Mouse (Mus musculus) erythroid progenitor cell, adult 5-6 weeks (primary cell): Measurements from ENCODE around the gene Dcaf15. TPM values are rescaled to one million over a fixed set of nuclear protein-coding genes. Genes with fewer than 3 reads are reported as not detected.
A peak's percentile ranks its signal among the peaks of the same experiment; 100 is the strongest.

Experiments
- ATAC-seq: replicated peaks from 2 replicates; pipeline ENCODE4 v1.8.0; 2016; ENCODE audit warnings: moderate number of reproducible peaks, mild to moderate bottlenecking, moderate TSS enrichment, inconsistent platforms; ENCODE audit not compliant: poor library complexity, low FRiP score, severe bottlenecking
- total RNA-seq, 2 experiments: library from RNA; stranded (forward) in 1 of 2; stranded (reverse) in 1 of 2; fragments of 150-400 nt in 1 of 2; fragments of 186-747, 209-891 nt in 1 of 2; gene quantifications; 2 replicates each; pipeline versions ENCODE4 v1.2.3 to v1.2.4; 2015 to 2017; ENCODE audit warnings: low replicate concordance in 2 of 2

Dcaf15 gene
- total RNA-seq, 2 experiments from 2014 or later: 8.8 to 11.9 TPM

DNA sequence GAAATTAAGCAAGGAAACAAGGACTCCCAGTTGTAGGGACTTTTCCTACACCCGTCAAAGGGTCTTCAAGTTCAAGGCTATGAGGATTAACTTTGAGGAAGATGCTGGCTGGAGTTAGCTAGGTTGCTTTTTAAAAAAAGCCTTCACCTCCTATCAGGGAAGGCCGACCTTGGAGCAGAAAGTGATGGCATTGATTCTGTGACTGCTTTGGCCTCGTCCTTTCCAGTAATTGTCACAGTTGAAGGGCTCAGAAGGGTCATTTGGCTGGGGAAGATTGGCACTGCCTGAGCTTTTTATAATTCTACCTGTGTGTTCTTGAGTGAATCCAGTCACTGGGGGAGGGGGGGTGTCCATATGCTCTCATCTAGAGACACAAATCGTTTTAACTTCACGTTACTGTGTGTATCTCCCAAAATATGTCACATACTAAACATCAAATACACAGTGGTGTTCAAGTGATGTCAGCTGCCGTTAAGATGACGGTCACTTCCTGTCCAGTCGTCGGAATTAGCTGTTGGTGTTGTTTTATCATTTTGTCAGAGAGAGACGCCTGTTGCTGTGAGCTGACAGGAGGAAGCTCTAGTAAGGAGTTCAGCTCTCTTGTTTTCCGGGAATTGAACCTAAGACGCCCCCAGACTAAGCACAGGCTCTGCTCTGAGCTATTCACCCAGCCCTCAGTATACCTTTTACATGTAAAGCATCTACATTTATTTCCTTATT, 36.1 kb downstream of the Dcaf15 start:
- ATAC-seq: no peak

DNA sequence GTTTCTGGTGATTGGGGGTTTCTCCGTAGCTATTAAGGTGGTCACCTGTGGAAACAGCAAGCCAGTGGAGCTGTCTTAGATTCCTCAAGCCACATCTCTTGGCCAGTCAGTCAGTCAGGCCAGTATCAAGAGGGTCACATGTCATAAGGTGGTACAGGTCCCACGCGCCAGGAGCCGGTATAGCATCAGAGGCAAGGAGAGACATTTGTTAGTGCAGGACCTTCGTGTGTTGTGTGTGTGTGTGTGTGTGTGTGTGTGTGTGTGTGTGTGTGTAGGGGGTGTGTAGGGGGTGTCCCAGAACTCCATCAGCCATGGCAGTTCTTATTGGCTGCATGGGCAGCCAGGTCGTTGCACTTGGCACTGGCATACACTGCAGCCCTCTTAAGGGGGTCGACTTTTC, 36.7 kb downstream of the Dcaf15 start:
- ATAC-seq: no peak

DNA sequence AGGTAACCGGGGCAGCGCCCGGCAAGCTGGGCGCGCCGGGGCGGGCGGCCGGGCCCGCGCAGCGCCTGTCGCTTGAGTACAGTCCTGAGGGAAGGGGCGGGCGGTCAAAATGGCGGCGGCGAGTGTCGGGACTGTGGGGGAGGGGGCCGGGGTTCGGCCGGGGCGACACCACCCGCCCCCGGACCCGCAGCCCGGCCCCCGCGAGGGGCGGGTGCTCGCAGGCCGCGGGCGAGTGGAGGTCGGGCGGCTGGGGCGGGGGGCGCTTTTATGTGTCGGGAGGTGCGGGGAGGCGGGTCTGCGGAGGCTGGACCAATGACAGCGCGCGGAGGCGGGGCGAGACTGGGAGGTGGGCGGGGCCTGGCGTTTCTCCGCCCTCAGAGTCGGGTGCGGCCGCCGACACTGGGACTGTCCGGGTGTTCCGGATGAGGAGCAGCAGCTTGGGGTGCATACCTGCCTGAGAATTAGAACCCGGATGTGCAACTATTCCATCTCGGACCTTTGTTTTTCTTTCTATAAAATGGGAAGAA, 37.5 kb downstream of the Dcaf15 start:
- ATAC-seq: peak; percentile 77

DNA sequence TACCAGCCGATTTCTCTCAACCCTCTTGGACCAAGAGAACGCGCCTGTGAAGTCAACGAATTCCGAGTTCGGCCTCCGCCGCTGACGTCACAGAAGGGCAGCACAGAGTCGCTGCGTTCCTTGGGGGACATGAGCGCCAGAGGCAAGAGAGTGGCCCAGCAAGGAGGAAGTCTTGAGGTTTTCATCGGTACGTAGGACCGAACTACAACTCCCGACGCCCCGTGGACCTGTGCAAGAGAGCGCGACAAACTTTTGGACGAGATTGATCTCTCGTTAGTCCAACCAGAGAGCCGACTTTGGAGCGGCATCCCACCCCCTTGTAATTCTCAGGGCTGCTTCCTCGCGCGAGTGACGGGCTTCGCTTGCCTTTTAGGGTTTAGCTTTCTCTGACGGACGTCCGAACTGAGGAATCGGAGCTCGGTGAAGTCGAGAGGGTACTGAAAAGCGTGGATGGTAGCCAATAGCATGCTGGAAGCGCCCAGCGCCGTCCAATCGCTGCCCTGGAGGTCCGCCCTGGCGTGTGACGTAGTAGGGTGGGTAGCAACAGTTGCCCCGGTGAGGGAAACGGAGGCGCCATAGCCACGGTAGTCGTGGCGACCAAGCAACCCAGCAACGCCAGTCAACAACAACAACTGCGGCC, 38.2 kb downstream of the Dcaf15 start, which contains the start of gene Rfx1:
Gene Rfx1 (plus strand): TSS at position 544 of the 640 bp plus-strand sequence.
- ATAC-seq: peak; percentile 91

DNA sequence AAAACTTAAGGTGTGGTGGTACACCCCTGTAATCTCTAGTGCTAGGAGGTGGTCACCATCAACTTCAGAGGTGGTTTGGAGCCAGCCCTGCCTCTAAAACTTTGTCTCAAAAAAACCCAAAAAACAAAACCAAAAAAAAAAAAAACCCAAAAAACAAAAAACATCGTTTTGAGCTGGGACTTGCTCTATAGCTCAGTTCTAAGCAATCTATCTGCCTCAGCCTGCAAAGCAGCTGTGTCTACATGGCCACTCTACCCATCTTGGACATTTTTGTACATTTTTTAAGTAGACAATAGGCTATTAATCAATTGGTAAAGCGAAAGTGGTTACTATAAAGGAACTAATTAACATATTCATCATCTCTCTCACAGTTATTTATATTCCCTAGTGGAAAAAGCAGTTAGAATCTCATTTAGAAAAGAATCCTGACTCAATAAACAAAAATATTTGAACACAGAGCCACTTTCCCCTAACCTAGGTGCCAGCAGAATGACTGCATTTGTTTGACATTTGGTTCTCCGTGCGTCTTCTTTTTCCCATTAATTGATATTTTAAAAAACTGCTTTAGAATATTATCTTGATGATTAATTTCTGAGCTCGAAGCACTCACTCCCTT, 39.0 kb downstream of the Dcaf15 start:
- no peak for ATAC-seq

DNA sequence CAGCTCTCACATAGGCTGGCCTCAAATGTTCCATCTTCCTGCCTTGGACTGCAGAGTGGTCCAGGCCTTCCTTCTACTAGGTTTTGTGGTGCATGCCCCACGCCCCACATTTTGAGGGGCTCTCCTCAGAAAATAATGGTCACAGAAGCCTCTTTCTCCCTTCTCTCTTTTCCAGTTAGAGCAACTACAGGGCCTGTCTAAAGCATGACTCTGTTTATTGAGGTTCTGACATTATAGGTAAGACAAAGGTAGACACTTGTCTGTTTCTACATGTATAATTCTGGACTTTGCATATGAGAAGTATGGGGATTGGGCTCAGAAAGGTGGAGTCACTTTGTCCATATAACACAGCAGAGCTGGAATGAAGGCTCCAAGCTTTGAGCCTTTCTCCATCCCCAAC, 39.5 kb downstream of the Dcaf15 start, which contains the start of gene Gm10643:
Gene Gm10643 (minus strand): TSS at position 101 of the 400 bp plus-strand sequence.
- ATAC-seq: no peak

DNA sequence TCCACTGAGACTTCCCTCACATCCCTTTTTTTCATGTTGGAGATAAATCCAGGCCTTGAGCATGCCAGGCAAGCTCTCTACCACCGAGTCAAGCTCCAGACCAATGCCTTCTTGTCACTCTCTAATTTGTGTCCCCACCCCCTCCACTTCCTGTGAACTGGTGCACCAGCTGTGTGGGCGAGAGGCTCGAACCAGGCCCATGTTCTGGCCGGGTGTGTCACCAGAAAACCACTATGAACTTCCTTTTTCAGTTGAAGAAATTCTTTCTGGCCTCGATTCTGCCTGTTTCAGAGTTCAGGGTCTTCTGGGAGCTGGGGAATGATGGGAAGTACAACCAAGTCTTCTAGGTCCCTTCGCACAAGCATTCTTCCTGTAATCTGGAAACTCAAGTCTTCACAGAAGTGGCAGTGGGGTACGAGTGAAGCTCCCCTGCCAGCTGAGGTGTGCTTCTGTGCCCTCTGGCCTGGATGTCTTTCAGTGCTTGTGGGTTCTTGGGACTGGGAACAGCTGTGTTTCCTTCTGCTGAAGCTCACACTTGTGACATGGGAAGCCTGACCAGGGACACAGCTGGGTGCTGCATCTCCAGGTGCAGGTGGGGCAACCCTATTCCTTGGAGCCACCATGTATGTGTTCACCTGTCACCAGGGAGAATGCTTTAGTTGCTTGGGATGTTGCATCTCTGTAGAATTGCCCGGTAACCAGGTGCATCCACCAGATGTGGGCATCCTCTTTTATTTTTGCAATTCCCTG, 40.5 kb downstream of the Dcaf15 start:
- ATAC-seq: no peak

DNA sequence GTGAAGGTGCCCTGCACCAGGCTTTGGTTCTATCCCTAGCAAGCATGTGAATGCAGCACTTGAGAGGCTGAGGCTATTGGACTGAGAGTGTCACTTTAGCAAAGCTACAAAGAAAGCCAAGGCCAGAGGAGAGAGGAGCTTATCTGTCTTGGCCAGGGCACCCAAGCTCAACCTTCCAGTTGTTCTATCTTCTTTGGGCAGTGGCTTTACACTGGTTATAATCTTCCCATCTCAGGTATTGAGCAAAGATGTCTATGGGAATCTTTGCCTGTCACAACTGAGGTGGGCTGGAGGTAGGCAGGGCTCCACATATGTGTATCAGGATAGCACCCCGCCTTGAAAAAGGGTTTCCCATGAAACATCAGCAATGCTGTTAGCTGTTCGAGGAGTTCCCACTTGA, 44.3 kb downstream of the Dcaf15 start:
- no peak for ATAC-seq

DNA sequence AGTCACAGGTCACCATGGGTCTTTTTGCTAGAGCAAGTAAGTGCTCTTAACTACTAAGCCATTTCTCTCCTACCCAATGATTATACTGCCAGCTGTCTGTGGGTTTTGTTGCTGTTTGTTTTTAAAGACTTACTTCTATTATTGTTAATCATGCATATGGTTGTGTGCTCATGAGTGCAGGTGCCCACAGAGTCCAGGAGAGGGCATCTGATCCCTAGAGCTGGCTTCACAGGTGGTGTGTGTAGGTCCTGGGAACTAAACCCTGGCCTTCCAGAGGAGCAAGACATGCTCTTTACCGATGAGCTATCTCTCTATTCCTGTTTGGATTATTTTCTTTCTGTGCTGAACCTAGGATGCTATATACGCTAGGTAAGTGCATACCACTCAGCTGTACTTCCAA, 45.3 kb downstream of the Dcaf15 start:
- ATAC-seq: no peak

DNA sequence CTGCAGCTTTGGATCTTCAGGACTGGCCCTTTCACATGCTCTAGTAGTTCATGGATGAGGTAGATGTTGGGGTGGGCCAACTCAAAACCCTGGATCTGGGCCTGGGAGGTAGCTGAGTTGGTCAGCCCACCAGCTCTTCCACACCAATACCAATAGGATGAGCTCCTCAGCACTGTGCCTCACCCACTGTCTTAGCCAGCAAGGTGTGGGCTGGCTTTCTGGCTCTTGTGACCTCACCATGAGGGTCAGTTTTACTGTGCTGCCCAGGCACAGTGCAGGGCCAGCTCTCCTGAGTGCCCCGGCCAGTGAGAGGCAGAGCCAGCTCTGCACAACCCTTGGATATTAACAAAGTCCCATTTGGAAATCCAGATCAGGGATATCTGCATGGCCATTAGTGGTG, 46.7 kb downstream of the Dcaf15 start:
- ATAC-seq: no peak

DNA sequence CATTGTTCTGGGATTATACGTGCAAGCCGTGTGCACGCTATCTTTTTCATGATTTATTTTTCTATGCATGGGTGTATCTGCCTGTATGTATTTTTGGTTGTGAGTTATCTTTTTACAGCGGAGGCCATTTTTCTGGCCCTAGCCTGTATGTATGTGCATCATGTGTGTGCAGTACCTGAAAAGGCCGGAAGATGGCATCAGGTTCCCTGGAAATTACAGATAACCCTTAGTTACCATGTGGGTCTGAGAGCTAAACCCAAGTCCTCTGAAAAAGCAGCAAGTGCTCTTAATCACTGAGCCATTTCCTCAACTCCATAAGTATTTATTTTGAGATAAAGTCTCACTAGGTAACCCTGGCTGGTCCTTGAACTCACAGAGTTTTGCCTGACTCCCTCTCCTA, 51.3 kb downstream of the Dcaf15 start:
- ATAC-seq: no peak

DNA sequence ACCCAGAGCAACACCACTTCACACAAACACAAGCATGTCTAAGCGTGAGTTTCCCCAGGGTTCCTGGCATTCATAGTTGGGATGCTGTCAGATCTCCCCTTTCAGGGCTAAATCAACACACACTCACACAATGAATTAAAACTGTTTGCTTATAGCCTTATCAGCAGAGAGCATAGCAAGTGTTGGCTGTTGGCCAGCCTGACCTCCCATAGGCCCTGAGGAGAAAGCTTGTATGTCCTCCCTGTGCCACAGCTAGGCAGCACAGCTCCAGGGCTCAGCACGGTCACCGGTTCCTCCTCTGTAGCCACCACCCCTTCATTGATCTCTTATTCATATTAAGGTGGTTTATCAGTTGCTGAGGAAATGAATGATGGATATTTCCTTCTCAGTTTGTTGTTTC, 51.8 kb downstream of the Dcaf15 start:
- ATAC-seq: peak; percentile 41; the same call in 1 of the 2 replicates

DNA sequence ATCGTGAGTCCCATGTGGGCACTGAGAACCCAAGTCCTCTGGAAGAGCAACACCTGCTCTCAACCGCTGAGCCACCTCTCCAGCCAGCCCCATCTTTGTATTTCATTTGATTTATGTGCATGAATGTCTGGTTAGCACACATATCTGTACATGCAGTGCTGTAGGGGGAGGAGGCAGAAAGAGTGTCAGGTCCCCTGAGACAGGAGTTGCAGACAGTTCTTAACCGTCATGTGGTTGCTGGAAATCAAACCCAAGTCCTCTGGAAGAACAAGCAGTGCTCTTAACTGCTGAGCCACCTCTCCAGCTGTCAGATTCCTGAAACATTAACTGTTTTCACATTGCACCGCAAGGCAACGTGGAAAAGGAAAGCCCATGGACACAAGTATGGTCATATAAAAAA, 56.4 kb downstream of the Dcaf15 start:
- no peak for ATAC-seq

Other genes with a start within 250 kb of the Dcaf15 start
- gene Adgrl1, start 204.7 kb downstream of the Dcaf15 start, total RNA-seq (2015; ENCODE audit: low replicate concordance): 0.84 and 7.6 TPM in 2 replicates
- gene Adgrl1, start 204.7 kb downstream of the Dcaf15 start, total RNA-seq (2017; ENCODE audit: low replicate concordance): 0.26 and 0.30 TPM in 2 replicates
- not detected in 2 replicates for gene Gm10644, start 149.6 kb downstream of the Dcaf15 start, total RNA-seq (2015; ENCODE audit: low replicate concordance)
- gene Gm10644, start 149.6 kb downstream of the Dcaf15 start, total RNA-seq (2017; ENCODE audit: low replicate concordance): 1.0 TPM in 1 of 2 replicates, not detected in the other
- 188 and 195 TPM in 2 replicates for gene Asf1b, start 149.3 kb downstream of the Dcaf15 start, total RNA-seq (2015; ENCODE audit: low replicate concordance)
- 120 and 123 TPM in 2 replicates for gene Asf1b, start 149.3 kb downstream of the Dcaf15 start, total RNA-seq (2017; ENCODE audit: low replicate concordance)
- 11.5 and 13.0 TPM in 2 replicates for gene Prkaca, start 131.8 kb downstream of the Dcaf15 start, total RNA-seq (2015; ENCODE audit: low replicate concordance)
- 6.7 and 17.2 TPM in 2 replicates for gene Prkaca, start 131.8 kb downstream of the Dcaf15 start, total RNA-seq (2017; ENCODE audit: low replicate concordance)
- gene Samd1, start 107.1 kb downstream of the Dcaf15 start, total RNA-seq (2015; ENCODE audit: low replicate concordance): 114 and 119 TPM in 2 replicates
- gene Samd1, start 107.1 kb downstream of the Dcaf15 start, total RNA-seq (2017; ENCODE audit: low replicate concordance): 51.6 and 80.9 TPM in 2 replicates
- 1.8 and 10.5 TPM in 2 replicates for gene 1700067K01Rik, start 103.3 kb downstream of the Dcaf15 start, total RNA-seq (2015; ENCODE audit: low replicate concordance)
- 2.6 and 4.7 TPM in 2 replicates for gene 1700067K01Rik, start 103.3 kb downstream of the Dcaf15 start, total RNA-seq (2017; ENCODE audit: low replicate concordance)
- not detected in 2 replicates for gene 2210011C24Rik, start 92.6 kb downstream of the Dcaf15 start, total RNA-seq (2015; ENCODE audit: low replicate concordance)
- gene 2210011C24Rik, start 92.6 kb downstream of the Dcaf15 start, total RNA-seq (2017; ENCODE audit: low replicate concordance): not detected in 2 replicates
- gene Palm3, start 83.3 kb downstream of the Dcaf15 start, total RNA-seq (2015; ENCODE audit: low replicate concordance): not detected in 2 replicates
- gene Palm3, start 83.3 kb downstream of the Dcaf15 start, total RNA-seq (2017; ENCODE audit: low replicate concordance): not detected in 2 replicates
- 1.4 TPM in 1 of 2 replicates, not detected in the other for gene Il27ra, start 62.2 kb downstream of the Dcaf15 start, total RNA-seq (2015; ENCODE audit: low replicate concordance)
- 0.51 and 0.61 TPM in 2 replicates for gene Il27ra, start 62.2 kb downstream of the Dcaf15 start, total RNA-seq (2017; ENCODE audit: low replicate concordance)
- gene Rln3, start 59.8 kb downstream of the Dcaf15 start, total RNA-seq (2015; ENCODE audit: low replicate concordance): not detected in 2 replicates
- gene Rln3, start 59.8 kb downstream of the Dcaf15 start, total RNA-seq (2017; ENCODE audit: low replicate concordance): not detected in 2 replicates
- 1.1 TPM in 1 of 2 replicates, not detected in the other for gene Gm10643, start 39.6 kb downstream of the Dcaf15 start, total RNA-seq (2015; ENCODE audit: low replicate concordance)
- gene Gm10643, start 39.6 kb downstream of the Dcaf15 start, total RNA-seq (2017; ENCODE audit: low replicate concordance): 0.77 and 1.2 TPM in 2 replicates
- gene Rfx1, start 37.9 kb downstream of the Dcaf15 start, total RNA-seq (2015; ENCODE audit: low replicate concordance): 7.2 and 14.7 TPM in 2 replicates
- gene Rfx1, start 37.9 kb downstream of the Dcaf15 start, total RNA-seq (2017; ENCODE audit: low replicate concordance): 2.5 and 8.5 TPM in 2 replicates
- gene Podnl1, start 21.2 kb upstream of the Dcaf15 start, total RNA-seq (2015; ENCODE audit: low replicate concordance): not detected in 2 replicates
- gene Podnl1, start 21.2 kb upstream of the Dcaf15 start, total RNA-seq (2017; ENCODE audit: low replicate concordance): 0.13 and 1.1 TPM in 2 replicates
- gene Cc2d1a, start 43.2 kb upstream of the Dcaf15 start, total RNA-seq (2015; ENCODE audit: low replicate concordance): 2.1 and 4.3 TPM in 2 replicates
- gene Cc2d1a, start 43.2 kb upstream of the Dcaf15 start, total RNA-seq (2017; ENCODE audit: low replicate concordance): 1.3 and 17.9 TPM in 2 replicates
- gene 4930432K21Rik, start 43.3 kb upstream of the Dcaf15 start, total RNA-seq (2015; ENCODE audit: low replicate concordance): not detected in 2 replicates
- gene 4930432K21Rik, start 43.3 kb upstream of the Dcaf15 start, total RNA-seq (2017; ENCODE audit: low replicate concordance): 0.51 TPM in 1 of 2 replicates, not detected in the other
- not detected in 2 replicates for gene Nanos3, start 80.4 kb upstream of the Dcaf15 start, total RNA-seq (2015; ENCODE audit: low replicate concordance)
- gene Nanos3, start 80.4 kb upstream of the Dcaf15 start, total RNA-seq (2017; ENCODE audit: low replicate concordance): not detected in 2 replicates
- 1.7 and 2.2 TPM in 2 replicates for gene Zswim4, start 132.3 kb upstream of the Dcaf15 start, total RNA-seq (2015; ENCODE audit: low replicate concordance)
- gene Zswim4, start 132.3 kb upstream of the Dcaf15 start, total RNA-seq (2017; ENCODE audit: low replicate concordance): 1.9 and 2.6 TPM in 2 replicates
- gene D8Ertd738e, start 145.0 kb upstream of the Dcaf15 start, total RNA-seq (2015; ENCODE audit: low replicate concordance): 57.3 and 58.3 TPM in 2 replicates
- gene D8Ertd738e, start 145.0 kb upstream of the Dcaf15 start, total RNA-seq (2017; ENCODE audit: low replicate concordance): 39.9 and 46.1 TPM in 2 replicates
- 6.7 and 7.2 TPM in 2 replicates for gene Mri1, start 152.6 kb upstream of the Dcaf15 start, total RNA-seq (2015; ENCODE audit: low replicate concordance)
- gene Mri1, start 152.6 kb upstream of the Dcaf15 start, total RNA-seq (2017; ENCODE audit: low replicate concordance): 3.6 and 4.8 TPM in 2 replicates
- 12.6 and 15.9 TPM in 2 replicates for gene Ccdc130, start 165.6 kb upstream of the Dcaf15 start, total RNA-seq (2015; ENCODE audit: low replicate concordance)
- 3.3 and 24.4 TPM in 2 replicates for gene Ccdc130, start 165.6 kb upstream of the Dcaf15 start, total RNA-seq (2017; ENCODE audit: low replicate concordance)